Mouse (Mus musculus) right cerebral cortex, postnatal 14 days (tissue): ENCODE measurements around the gene Rpl39.

ENCODE experiments used
- DNase-seq: peaks from one replicate; pipeline ENCODE4 v3.0.0; 2022

Rpl39 gene

DNA sequence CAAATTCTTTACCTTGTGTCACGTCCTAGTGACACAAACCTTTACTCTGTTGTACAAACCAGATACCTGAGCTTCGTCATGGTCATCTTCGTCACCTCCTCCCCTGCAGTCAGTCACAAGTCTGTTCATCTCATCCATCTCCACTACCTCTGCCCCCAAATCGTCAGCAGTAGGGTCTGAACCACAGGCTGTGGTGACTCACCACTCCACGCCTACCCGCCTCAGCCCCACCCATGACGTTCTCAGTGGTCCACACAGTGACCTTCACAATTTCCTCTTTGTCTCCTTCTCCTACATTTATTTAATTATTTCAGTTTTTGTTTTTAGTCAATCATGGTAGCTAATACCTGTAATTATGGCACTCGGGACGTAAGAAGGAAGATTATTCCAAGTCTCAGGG lies 21.3 kb downstream of the Rpl39 start:
- no peak for DNase-seq

DNA sequence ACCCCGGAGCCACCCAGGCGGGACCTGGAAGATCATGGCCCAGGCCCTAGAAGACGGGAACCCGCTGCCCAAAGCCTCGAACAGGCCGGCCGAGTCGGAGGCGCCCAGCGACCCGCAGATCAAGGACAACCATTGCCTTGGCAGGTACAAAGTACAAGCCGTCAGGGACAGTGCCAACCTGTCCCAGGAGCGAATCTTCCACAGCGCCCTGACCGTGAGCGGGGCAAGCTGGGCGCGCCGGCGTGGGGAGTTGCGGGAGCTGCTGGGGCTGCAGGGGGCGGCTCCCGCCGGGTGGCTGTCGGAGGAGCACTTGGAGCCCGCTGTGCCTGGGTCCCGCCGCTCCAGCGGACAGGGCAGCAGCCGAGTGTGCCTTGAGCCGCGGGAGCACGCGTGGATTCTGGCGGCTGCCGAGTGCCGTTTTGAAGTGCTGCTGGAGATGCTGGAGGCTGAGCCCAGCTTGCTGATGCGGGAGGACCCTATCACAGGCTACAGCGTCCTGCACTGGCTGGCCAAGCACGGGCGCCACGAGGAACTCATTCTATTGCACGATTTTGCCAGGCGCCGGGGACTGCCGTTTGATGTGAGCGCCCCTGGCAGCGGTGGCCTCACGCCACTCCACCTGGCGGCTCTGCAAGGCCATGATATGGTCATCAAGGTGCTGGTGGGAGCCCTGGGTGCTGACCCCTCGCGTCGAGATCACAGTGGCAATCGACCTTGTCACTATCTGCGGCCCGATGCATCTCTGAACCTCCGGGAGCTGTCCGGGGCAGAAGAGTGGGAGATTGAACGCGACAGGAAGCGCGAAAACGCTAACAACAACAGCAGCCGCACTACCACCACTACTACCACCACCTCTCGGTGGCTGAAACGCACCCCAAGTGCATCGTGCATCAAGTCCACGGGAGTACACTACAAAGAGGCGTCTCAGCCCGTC lies 36.0 kb downstream of the Rpl39 start:
- no peak for DNase-seq

DNA sequence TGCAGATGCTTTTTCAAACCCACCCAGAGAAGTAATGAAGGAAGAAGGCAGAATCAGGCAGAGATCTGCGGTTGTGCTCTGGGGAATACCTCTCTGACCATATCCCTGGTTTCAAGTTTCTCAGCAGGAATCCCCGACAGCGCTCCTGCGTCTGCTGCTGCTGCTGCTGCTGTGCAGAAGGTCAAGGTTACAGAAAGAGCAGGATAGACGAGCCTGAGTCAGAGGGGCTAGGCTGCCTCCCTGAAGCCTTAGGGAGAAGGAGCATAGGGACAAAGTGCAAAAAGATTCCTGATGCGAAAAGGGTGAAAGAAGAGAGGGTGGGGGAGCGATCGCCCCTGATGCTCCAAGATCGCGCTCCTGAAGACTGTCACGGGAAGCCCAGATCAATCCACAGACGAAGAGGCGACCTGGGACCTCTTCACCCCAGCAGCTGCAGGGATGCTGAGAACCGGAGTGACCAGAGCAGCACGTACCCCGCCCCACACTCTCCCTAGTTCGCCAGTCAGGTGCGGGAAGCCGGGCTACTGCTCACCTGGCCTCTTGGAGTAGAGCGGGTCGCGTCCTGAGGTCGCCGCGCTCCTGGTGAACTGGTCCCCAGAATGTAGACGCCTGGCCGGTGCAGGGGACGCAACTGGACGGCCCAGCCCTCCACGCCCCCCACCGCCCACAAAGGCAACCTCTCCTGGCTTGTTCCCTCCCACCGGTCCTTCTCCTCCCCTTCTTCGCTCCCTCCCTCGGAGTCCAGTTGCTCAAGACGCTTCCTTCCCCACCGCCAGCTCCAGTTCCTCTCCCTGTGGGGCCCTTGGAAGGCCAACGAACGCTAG lies 36.9 kb downstream of the Rpl39 start, which contains the start of gene Sowahd:
Gene Sowahd (plus strand): TSS at position 780 of the 824 bp plus-strand sequence.
- no peak for DNase-seq

DNA sequence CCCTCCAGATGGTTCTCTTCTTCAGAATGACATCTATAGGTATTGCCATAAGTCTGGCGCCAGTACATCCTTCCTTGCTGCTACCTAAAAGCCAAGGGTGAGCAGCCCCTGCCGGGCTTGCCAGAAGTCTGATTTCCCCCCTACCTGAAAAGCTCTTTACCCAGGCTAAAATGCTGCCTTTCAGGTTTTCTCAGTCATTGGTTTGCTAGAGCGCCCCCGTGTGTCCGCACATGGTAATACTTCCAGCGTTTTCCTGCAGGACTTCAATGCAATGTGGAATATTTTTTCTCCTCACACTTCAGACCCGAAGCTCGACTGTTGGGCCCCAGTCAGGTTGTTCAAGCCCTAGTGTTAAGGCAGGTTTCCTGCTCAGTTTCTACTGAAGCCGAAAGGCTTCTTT lies 42.5 kb downstream of the Rpl39 start:
- DNase-seq: peak; percentile 64
